Mouse (Mus musculus) lung, embryonic 16.5 days (tissue): ENCODE data around the gene Uaca. TPM values are rescaled to one million over a fixed set of nuclear protein-coding genes. Genes with fewer than 3 reads are reported as not detected.

Source experiments
- ATAC-seq: fragments of 200-750 bp; cut with Nextera tagmentation; 2 replicates; pipeline ENCODE4 v1.8.0; 2017; ENCODE audit warnings: low read depth, mild to moderate bottlenecking, moderate library complexity
- H3K27ac ChIP-seq: fragments of 300-500 bp; sonication (generic); 2 replicates; pipeline ENCODE4 v1.5.1; 2014; ENCODE audit warnings: mild to moderate bottlenecking, control low read depth, low read length
- H3K27me3 ChIP-seq: fragments of 300-500 bp; sonication (generic); 2 replicates; pipeline ENCODE4 v1.6.1; 2014; ENCODE audit warnings: low read depth, low read length, mixed read lengths; ENCODE audit not compliant: control insufficient read depth, insufficient read depth
- H3K36me3 ChIP-seq: fragments of 300-500 bp; sonication (generic); 2 replicates; pipeline ENCODE4 v1.6.1; 2014; ENCODE audit warnings: low read length; ENCODE audit not compliant: control insufficient read depth, insufficient read depth
- H3K4me1 ChIP-seq: fragments of 300-500 bp; sonication (generic); replicated peaks from 2 replicates; pipeline ENCODE4 v1.6.1; 2014; ENCODE audit warnings: low read length, mixed read lengths; ENCODE audit not compliant: control insufficient read depth, insufficient read depth
- H3K4me2 ChIP-seq: fragments of 300-500 bp; sonication (generic); 2 replicates; pipeline ENCODE4 v1.6.1; 2014; ENCODE audit warnings: low read depth, low read length, control low read depth
- H3K4me3 ChIP-seq: fragments of 300-500 bp; sonication (generic); 2 replicates; pipeline ENCODE4 v1.5.1; 2014; ENCODE audit warnings: mild to moderate bottlenecking, low read length, control low read depth
- H3K9ac ChIP-seq: fragments of 300-500 bp; sonication (generic); 2 replicates; pipeline ENCODE4 v1.6.1; 2014; ENCODE audit warnings: low read length, control low read depth
- H3K9me3 ChIP-seq: fragments of 300-500 bp; sonication (generic); 2 replicates; pipeline ENCODE4 v1.6.1; 2016; ENCODE audit warnings: low read length; ENCODE audit not compliant: control insufficient read depth
- WGBS: fragments of 180-500 bp; shearing (Covaris S2); extraction: QIAGEN DNeasy Blood & Tissue Kit; methylation state at CpG from one replicate; pipeline ENCODE4 v1.1.7; 2014; 5-methylcytosine and 5-hydroxymethylcytosine counted together
- polyA plus RNA-seq: library from polyadenylated mRNA; unstranded; fragments of >200 nt; fragmentation: Nextera tagmentation; extraction: Ambion mirVana; gene quantifications from 2 replicates; pipeline ENCODE4 v1.2.1, GENCODE M21; 2015

Uaca gene
- polyA plus RNA-seq, 1 experiment from 2014 or later = 33.3 TPM

GRCm38 (mm10) chr9:60876085-60876484 is 81.7 kb downstream of the Uaca start:
- no peak for ATAC-seq
- Histone ChIP-seq H3K27me3 (no peaks in the 10 kb centered on the region), H3K27ac (no peak overlapping the region), H3K4me2 (no peak overlapping the region), H3K9me3 (no peaks in the 10 kb centered on the region), H3K4me3 (no peak overlapping the region), H3K36me3 (peaks cover 10% of the 10 kb centered on the region; the same call in 1 of the 2 replicates), H3K4me1 (peaks cover 8% of the 10 kb centered on the region), H3K9ac (no peak overlapping the region)
- WGBS = 92% methylated on average over 9 of the region's 9 CpGs

- Histone ChIP-seq H3K9me3 (no peaks in the 10 kb centered on the region), H3K27ac (no peak overlapping the region), H3K4me2 (no peak overlapping the region), H3K4me3 (no peak overlapping the region), H3K9ac (no peak overlapping the region), H3K36me3 (peaks cover 10% of the 10 kb centered on the region; the same call in 1 of the 2 replicates), H3K4me1 (peaks cover 8% of the 10 kb centered on the region), H3K27me3 (no peaks in the 10 kb centered on the region)
- no peak for ATAC-seq
- WGBS = 55% methylated on average over 8 of the region's 8 CpGs
Observed at GRCm38 (mm10) chr9:60876531-60876930, 82.2 kb downstream of the Uaca start.

- Histone ChIP-seq H3K9me3 (no peaks in the 10 kb centered on the region; the same call in 1 of the 2 replicates), H3K4me1 (peaks cover 6% of the 10 kb centered on the region), H3K9ac (no peak overlapping the region), H3K36me3 (peaks cover 18% of the 10 kb centered on the region), H3K4me3 (no peak overlapping the region), H3K27ac (no peak overlapping the region), H3K4me2 (no peak overlapping the region), H3K27me3 (no peaks in the 10 kb centered on the region)
- WGBS = 75% methylated on average over 8 of the region's 8 CpGs
- no peak for ATAC-seq
Observed at GRCm38 (mm10) chr9:60878051-60878557, 83.8 kb downstream of the Uaca start.

GRCm38 (mm10) chr9:60878630-60879029 is 84.3 kb downstream of the Uaca start:
- Histone ChIP-seq H3K9ac (no peak overlapping the region), H3K36me3 (peaks cover 20% of the 10 kb centered on the region), H3K4me2 (no peak overlapping the region), H3K4me3 (no peak overlapping the region), H3K4me1 (peaks cover 5% of the 10 kb centered on the region; the same call in 1 of the 2 replicates), H3K27ac (no peak overlapping the region), H3K9me3 (no peaks in the 10 kb centered on the region; the same call in 1 of the 2 replicates), H3K27me3 (no peaks in the 10 kb centered on the region)
- 58% methylated on average over 3 of the region's 3 CpGs for WGBS
- ATAC-seq = peak; percentile 63

- Histone ChIP-seq H3K9me3 (no peaks in the 10 kb centered on the region; the same call in 1 of the 2 replicates), H3K4me3 (no peak overlapping the region), H3K9ac (no peak overlapping the region), H3K4me1 (peaks cover 5% of the 10 kb centered on the region), H3K27ac (no peak overlapping the region), H3K27me3 (no peaks in the 10 kb centered on the region), H3K4me2 (no peak overlapping the region), H3K36me3 (peaks cover 12% of the 10 kb centered on the region)
- no peak for ATAC-seq
- WGBS = 76% methylated on average over 6 of the region's 6 CpGs
Observed at GRCm38 (mm10) chr9:60885148-60885547, 90.8 kb downstream of the Uaca start.

- Histone ChIP-seq H3K36me3 (peaks cover 12% of the 10 kb centered on the region), H3K27ac (peak overlapping the region; percentile 36; the same call in 1 of the 2 replicates), H3K9ac (no peak overlapping the region), H3K9me3 (no peaks in the 10 kb centered on the region; the same call in 1 of the 2 replicates), H3K4me2 (no peak overlapping the region), H3K27me3 (no peaks in the 10 kb centered on the region), H3K4me1 (peaks cover 5% of the 10 kb centered on the region), H3K4me3 (no peak overlapping the region)
- WGBS = 51% methylated on average over 18 of the region's 18 CpGs
- no peak for ATAC-seq
Observed at GRCm38 (mm10) chr9:60886431-60887371, 92.4 kb downstream of the Uaca start.

GRCm38 (mm10) chr9:60887389-60887811 is 93.1 kb downstream of the Uaca start:
- peak; percentile 31; the same call in 1 of the 2 replicates for ATAC-seq
- H3K4me1 ChIP-seq = peaks cover 5% of the 10 kb centered on the region
- H3K27ac ChIP-seq = peak overlapping the region; percentile 27; the same call in 1 of the 2 replicates
- H3K27me3 ChIP-seq = no peaks in the 10 kb centered on the region
- no peaks in the 10 kb centered on the region; the same call in 1 of the 2 replicates for H3K9me3 ChIP-seq
- WGBS = 49% methylated on average over 9 of the region's 9 CpGs
- peaks cover 9% of the 10 kb centered on the region for H3K36me3 ChIP-seq
- no peak overlapping the region for H3K4me2 ChIP-seq
- no peak overlapping the region for H3K4me3 ChIP-seq
- no peak overlapping the region for H3K9ac ChIP-seq

- Histone ChIP-seq H3K27ac (no peak overlapping the region), H3K36me3 (no peaks in the 10 kb centered on the region), H3K4me3 (no peak overlapping the region), H3K9ac (no peak overlapping the region), H3K4me2 (no peak overlapping the region), H3K27me3 (no peaks in the 10 kb centered on the region; the same call in 1 of the 2 replicates), H3K4me1 (no peaks in the 10 kb centered on the region), H3K9me3 (no peaks in the 10 kb centered on the region)
- 76% methylated on average over 6 of the region's 6 CpGs for WGBS
- no peak for ATAC-seq
Observed at GRCm38 (mm10) chr9:60893511-60893910, 99.2 kb downstream of the Uaca start.

GRCm38 (mm10) chr9:60895486-60896110 is 101.3 kb downstream of the Uaca start:
- Histone ChIP-seq H3K4me1 (peaks cover 10% of the 10 kb centered on the region), H3K27ac (no peak overlapping the region), H3K36me3 (no peaks in the 10 kb centered on the region), H3K4me3 (no peak overlapping the region), H3K27me3 (no peaks in the 10 kb centered on the region; the same call in 1 of the 2 replicates), H3K9me3 (no peaks in the 10 kb centered on the region), H3K9ac (no peak overlapping the region), H3K4me2 (no peak overlapping the region)
- WGBS = 55% methylated on average over 8 of the region's 8 CpGs
- peak; percentile 69; the same call in 1 of the 2 replicates for ATAC-seq
